Mouse (Mus musculus) CH12.LX (cell line): ENCODE results near the gene Olfr1202. TPM values are rescaled to one million over a fixed set of nuclear protein-coding genes. Genes with fewer than 3 reads are reported as not detected.

Experiments
- DNase-seq: peaks from one replicate; pipeline ENCODE4 v3.0.0-alpha.2; 2013; ENCODE audit errors: extremely low read depth
- H3K27ac ChIP-seq: 2 replicates; pipeline ENCODE4 v1.5.1; 2012; ENCODE audit warnings: low read depth, mild to moderate bottlenecking, control low read depth, moderate library complexity; ENCODE audit not compliant: insufficient read depth
- H3K27me3 ChIP-seq: replicated peaks from 2 replicates; pipeline ENCODE3; 2012; ENCODE audit warnings: inconsistent platforms
- H3K36me3 ChIP-seq, 2 experiments: replicated peaks in 1 of 2; 2 replicates each; pipeline versions ENCODE3 to v1.6.1; 2012; ENCODE audit warnings: inconsistent platforms in 1 of 2, low read length in 1 of 2, mild to moderate bottlenecking in 1 of 2, mixed read lengths in 1 of 2, moderate library complexity in 1 of 2; ENCODE audit not compliant: control insufficient read depth in 1 of 2, insufficient read depth in 1 of 2
- H3K4me1 ChIP-seq, 2 experiments: 2 replicates each; pipeline ENCODE4 v1.6.1; 2012; ENCODE audit warnings: inconsistent platforms in 1 of 2, moderate library complexity in 1 of 2; ENCODE audit not compliant: insufficient read depth in 2 of 2, control insufficient read depth in 1 of 2
- H3K4me2 ChIP-seq: 2 replicates; pipeline ENCODE4 v1.6.1; 2012; ENCODE audit warnings: low read depth, mild to moderate bottlenecking, control low read depth; ENCODE audit not compliant: poor library complexity, insufficient read depth, severe bottlenecking
- H3K4me3 ChIP-seq, 3 experiments: fragments of 150-350 bp in 1 of 3; sonication (generic) in 1 of 3; replicated peaks in 1 of 3; 2 replicates each; pipeline versions ENCODE3 to v1.5.1; 2011 to 2012; ENCODE audit warnings: low read depth in 2 of 3, low read length in 2 of 3, mild to moderate bottlenecking in 2 of 3, moderate library complexity in 2 of 3, control low read depth in 1 of 3, improper control_type of control experiment in 1 of 3, inconsistent platforms in 1 of 3, mixed read lengths in 1 of 3; ENCODE audit not compliant: poor library complexity in 1 of 3
- H3K79me2 ChIP-seq: replicated peaks from 2 replicates; pipeline ENCODE4 v1.6.1; 2012; ENCODE audit warnings: mild to moderate bottlenecking, moderate library complexity; ENCODE audit not compliant: control insufficient read depth, poor library complexity, insufficient read depth, severe bottlenecking; ENCODE audit errors: extremely low read depth
- H3K9ac ChIP-seq: 2 replicates; pipeline ENCODE4 v1.6.1; 2012; ENCODE audit warnings: low read depth, mild to moderate bottlenecking, control low read depth, moderate library complexity; ENCODE audit not compliant: insufficient read depth
- H3K9me3 ChIP-seq: replicated peaks from 2 replicates; pipeline ENCODE3; 2012; ENCODE audit warnings: low read length, inconsistent platforms, mixed read lengths
- CHD2 ChIP-seq: IDR thresholded peaks from 2 replicates; pipeline ENCODE4 v1.6.1; 2011; ENCODE audit warnings: low read length, improper control_type of control experiment
- CTCF ChIP-seq, 2 experiments: IDR thresholded peaks in 1 of 2; conservative IDR thresholded peaks in 1 of 2; 2 replicates each; pipeline ENCODE4 v1.5.1; 2011 to 2012; ENCODE audit warnings: low read depth in 2 of 2, low read length in 2 of 2, improper control_type of control experiment in 1 of 2, inconsistent platforms in 1 of 2, mild to moderate bottlenecking in 1 of 2, moderate library complexity in 1 of 2
- GABPA ChIP-seq: IDR thresholded peaks from 2 replicates; pipeline ENCODE4 v1.6.1; 2012; ENCODE audit warnings: low read depth, low read length, improper control_type of control experiment, inconsistent platforms; ENCODE audit not compliant: insufficient replicate concordance
- JUN ChIP-seq: IDR thresholded peaks from 2 replicates; pipeline ENCODE4 v1.6.1; 2011; ENCODE audit warnings: low read depth, mild to moderate bottlenecking, low read length, improper control_type of control experiment, moderate library complexity; ENCODE audit not compliant: insufficient read depth
- MAFK ChIP-seq: IDR thresholded peaks from 2 replicates; pipeline ENCODE4 v1.6.1; 2011; ENCODE audit warnings: low read length, improper control_type of control experiment; ENCODE audit not compliant: insufficient replicate concordance
- MAZ ChIP-seq: IDR thresholded peaks from 2 replicates; pipeline ENCODE4 v1.6.1; 2012; ENCODE audit warnings: low read depth, mild to moderate bottlenecking, inconsistent platforms, low read length, improper control_type of control experiment, moderate library complexity
- MEF2A ChIP-seq: IDR thresholded peaks from 2 replicates; pipeline ENCODE4 v1.6.1; 2014; ENCODE audit warnings: low read depth, mild to moderate bottlenecking, inconsistent platforms, low read length, improper control_type of control experiment, borderline replicate concordance
- MXI1 ChIP-seq: IDR thresholded peaks from 2 replicates; pipeline ENCODE4 v1.6.1; 2011; ENCODE audit warnings: mild to moderate bottlenecking, low read depth, low read length, improper control_type of control experiment
- NRF1 ChIP-seq: IDR thresholded peaks from 2 replicates; pipeline ENCODE4 v1.6.1; 2014; ENCODE audit warnings: low read depth, mild to moderate bottlenecking, inconsistent platforms, low read length, improper control_type of control experiment, moderate library complexity
- SIN3A ChIP-seq: IDR thresholded peaks from 2 replicates; pipeline ENCODE4 v1.6.1; 2012; ENCODE audit warnings: low read length, improper control_type of control experiment, inconsistent platforms
- SMC3 ChIP-seq: IDR thresholded peaks from 2 replicates; pipeline ENCODE4 v1.6.1; 2011; ENCODE audit warnings: low read depth, low read length, improper control_type of control experiment
- TCF12 ChIP-seq: IDR thresholded peaks from 2 replicates; pipeline ENCODE4 v1.6.1; 2014; ENCODE audit warnings: low read depth, mild to moderate bottlenecking, inconsistent platforms, low read length, improper control_type of control experiment
- USF1 ChIP-seq: IDR thresholded peaks from 2 replicates; pipeline ENCODE4 v1.6.1; 2014; ENCODE audit warnings: low read depth, mild to moderate bottlenecking, inconsistent platforms, low read length, improper control_type of control experiment
- USF2 ChIP-seq: conservative IDR thresholded peaks from 2 replicates; pipeline ENCODE4 v1.6.1; 2011; ENCODE audit warnings: low read depth, low read length, improper control_type of control experiment
- ZC3H11A ChIP-seq: IDR thresholded peaks from 2 replicates; pipeline ENCODE4 v1.6.1; 2012; ENCODE audit warnings: low read depth, mild to moderate bottlenecking, inconsistent platforms, low read length, improper control_type of control experiment
- ZMIZ1 ChIP-seq: IDR thresholded peaks from 2 replicates; pipeline ENCODE4 v1.6.1; 2012; ENCODE audit warnings: low read depth, mild to moderate bottlenecking, inconsistent platforms, low read length, improper control_type of control experiment
- dilution Hi-C: fragments of 300-500 bp; cut with MboI; formaldehyde crosslinking; loops from 2 replicates; pipeline ENCODE4 v1.14.3; 2020; ENCODE audit warnings: low sequenced_read_pairs; ENCODE audit not compliant: extremely low pct_unique_long_range_greater_than_20kb, extremely low pct_ligation_motif_present
- in situ Hi-C: fragments of 300-500 bp; cut with MboI; formaldehyde crosslinking; loops from 3 replicates; pipeline ENCODE4 v1.14.3; 2019; ENCODE audit warnings: low sequenced_read_pairs, low pct_ligation_motif_present, low pct_unique_long_range_greater_than_20kb, mixed read lengths
- polyA plus RNA-seq: library from polyadenylated mRNA; unstranded; fragments of >175 nt; gene quantifications from 2 replicates; pipeline ENCODE4 v1.2.1, GENCODE M21; 2012; ENCODE audit warnings: low read depth; ENCODE audit not compliant: insufficient read length
- total RNA-seq, 2 experiments: library from RNA; depleted of rRNA; stranded (reverse); fragments of 300-350 nt in 1 of 2; fragments of >200 nt in 1 of 2; gene quantifications; 2 replicates each; pipeline ENCODE4 v1.2.3; 2012 to 2014

Gene Olfr1202
- total RNA-seq (2012; rRNA removed) (not detected in 2 replicates), total RNA-seq (2014; rRNA removed) (not detected in 2 replicates), polyA plus RNA-seq (not detected in 2 replicates)

- Histone ChIP-seq H3K4me3 (no peak within 1 kb of the TSS), H3K4me1 (no peaks in the 10 kb centered on the region), H3K9ac (no peak within 1 kb of the TSS), H3K4me2 (no peak within 1 kb of the TSS), H3K79me2 (no peaks in the 10 kb centered on the region), H3K9me3 (peaks cover 3% of the 10 kb centered on the region), H3K27ac (no peak within 1 kb of the TSS), H3K36me3 (no peaks in the 10 kb centered on the region), H3K27me3 (no peaks in the 10 kb centered on the region)
- in situ Hi-C loops: no loop called here
- dilution Hi-C loops: no loop called here
- TF ChIP-seq SMC3: no peak
- TF ChIP-seq CTCF (conservative IDR thresholded peaks at IDR 0.05 in 1 of 2, IDR thresholded peaks at IDR 0.05 in 1 of 2; ENCODE audit: low read depth in 2 of 2, low read length in 2 of 2): no peak
- no peak for TF ChIP-seq MXI1
- TF ChIP-seq MAFK: no peak
- no peak for TF ChIP-seq USF2
- no peak for TF ChIP-seq NRF1
- TF ChIP-seq ZC3H11A: no peak
- no peak for TF ChIP-seq JUN
- TF ChIP-seq MEF2A: no peak
- TF ChIP-seq ZMIZ1: no peak
- no peak for TF ChIP-seq GABPA
- no peak for DNase-seq
Measured at GRCm38 (mm10) chr2:88814196-88814595, at the start of gene Olfr1202. Olfr1202 (plus strand) TSS chr2:88814496.

GRCm38 (mm10) chr2:88770388-88770787, 43.9 kb upstream of the Olfr1202 start, which contains the start of gene Olfr1200:
Olfr1200 (minus strand) TSS chr2:88770488.
- Histone ChIP-seq H3K9ac (no peak within 1 kb of the TSS), H3K4me1 (no peaks in the 10 kb centered on the region), H3K9me3 (peaks cover 12% of the 10 kb centered on the region), H3K4me2 (no peak within 1 kb of the TSS), H3K27me3 (no peaks in the 10 kb centered on the region), H3K36me3 (no peaks in the 10 kb centered on the region), H3K4me3 (no peak within 1 kb of the TSS), H3K27ac (no peak within 1 kb of the TSS), H3K79me2 (no peaks in the 10 kb centered on the region)
- DNase-seq: no peak
- dilution Hi-C loops: no loop called here
- TF ChIP-seq CTCF (conservative IDR thresholded peaks at IDR 0.05 in 1 of 2, IDR thresholded peaks at IDR 0.05 in 1 of 2; ENCODE audit: low read depth in 2 of 2, low read length in 2 of 2) (no peak), USF1 (no peak), SIN3A (no peak), MAZ (no peak)
- in situ Hi-C loops: no loop called here

DNA sequence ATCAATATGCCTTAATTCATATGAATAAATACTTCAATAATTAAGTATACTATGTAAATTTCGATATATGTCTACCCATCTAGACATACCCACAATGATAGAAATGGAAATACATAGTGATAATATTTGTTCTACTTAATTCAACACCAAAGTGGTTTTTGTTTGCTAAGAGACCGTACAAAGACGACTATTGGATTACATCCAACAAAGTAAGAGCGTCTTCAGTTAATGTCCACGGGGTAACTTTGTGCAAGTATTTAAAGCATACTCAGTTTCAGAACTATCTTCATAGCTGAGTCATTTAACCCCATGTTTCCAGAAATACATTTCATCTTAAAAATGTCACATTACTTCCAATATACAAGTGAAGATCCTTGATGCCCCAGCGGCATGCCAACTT, 21.6 kb upstream of the Olfr1202 start, which contains the start of gene Olfr1201:
TSS of gene Olfr1201 (plus strand) at position 301 of the 400 bp plus-strand sequence.
- no peak for TF ChIP-seq CHD2
- TF ChIP-seq MAFK: no peak
- TF ChIP-seq TCF12: no peak
- Histone ChIP-seq H3K9me3 (peaks cover 19% of the 10 kb centered on the region), H3K9ac (no peak within 1 kb of the TSS), H3K4me2 (no peak within 1 kb of the TSS), H3K4me1 (no peaks in the 10 kb centered on the region), H3K27ac (no peak within 1 kb of the TSS), H3K79me2 (no peaks in the 10 kb centered on the region), H3K36me3 (no peaks in the 10 kb centered on the region), H3K27me3 (no peaks in the 10 kb centered on the region), H3K4me3 (no peak within 1 kb of the TSS)
- no peak for DNase-seq
- in situ Hi-C loops: no loop called here
- dilution Hi-C loops: no loop called here
